Mouse (Mus musculus): ENCODE measurements at regions not wholly inside any gene's neighbourhood (a gene's known extent, or its start where the extent isn't known, plus 50 kb on each side); places are given as distances from the start of the nearest gene placed in this dataset.

- Histone ChIP-seq H3K27ac (ENCODE audit: low read depth) (no peak overlapping the region), H3K4me2 (ENCODE audit: low read length) (no peak overlapping the region), H3K9me3 (ENCODE audit: control insufficient read depth, low read length) (no peaks in the 10 kb centered on the region), H3K36me3 (ENCODE audit: control insufficient read depth, insufficient read depth, low read length) (no peaks in the 10 kb centered on the region), H3K27me3 (replicated peaks; ENCODE audit: control insufficient read depth, insufficient read depth, low read length) (no peaks in the 10 kb centered on the region), H3K4me3 (ENCODE audit: low read depth, low read length) (no peak overlapping the region), H3K9ac (ENCODE audit: low read length) (no peak overlapping the region), H3K4me1 (replicated peaks; ENCODE audit: control insufficient read depth, insufficient read depth, low read length) (0 out of 2 replicates have a peak, but pooled peaks cover under 1% of the 10 kb centered on the region)
- DNase-seq (ENCODE audit: low spot score), result no peak
- no peak for ATAC-seq (replicated peaks; ENCODE audit: low FRiP score, low TSS enrichment, low read depth)
Measured at GRCm38 (mm10) chr1:193571088-193571487, 201.0 kb upstream of the Camk1g start.

GRCm38 (mm10) chr1:193568586-193569174 is 198.6 kb upstream of the Camk1g start:
- no peaks in the 10 kb centered on the region for H3K36me3 ChIP-seq (ENCODE audit: control insufficient read depth, insufficient read depth, low read length)
- H3K9me3 ChIP-seq (ENCODE audit: control insufficient read depth, low read length), result no peaks in the 10 kb centered on the region
- ATAC-seq (replicated peaks; ENCODE audit: low FRiP score, low TSS enrichment, low read depth) (no peak), DNase-seq (ENCODE audit: low spot score) (no peak)
- H3K4me1 ChIP-seq (replicated peaks; ENCODE audit: control insufficient read depth, insufficient read depth, low read length), result no peaks in the 10 kb centered on the region
- no peak overlapping the region for H3K4me3 ChIP-seq (ENCODE audit: low read depth, low read length)
- H3K9ac ChIP-seq (ENCODE audit: low read length), result no peak overlapping the region
- H3K27me3 ChIP-seq (replicated peaks; ENCODE audit: control insufficient read depth, insufficient read depth, low read length), result no peaks in the 10 kb centered on the region
- no peak overlapping the region for H3K27ac ChIP-seq (ENCODE audit: low read depth)
- 38% methylated on average over 4 of the region's 4 CpGs for WGBS
- H3K4me2 ChIP-seq (ENCODE audit: low read length), result no peak overlapping the region

- H3K27ac ChIP-seq (ENCODE audit: low read depth), result no peak overlapping the region
- no peak for ATAC-seq (replicated peaks; ENCODE audit: low FRiP score, low TSS enrichment, low read depth)
- 71% methylated on average over 1 of the region's 1 CpGs for WGBS
Measured at GRCm38 (mm10) chr1:193567217-193567616, 197.1 kb upstream of the Camk1g start.

GRCm38 (mm10) chr1:193564225-193564624 is 194.1 kb upstream of the Camk1g start:
- no peak for DNase-seq (ENCODE audit: low spot score)
- 58% methylated on average over 3 of the region's 3 CpGs for WGBS

More at GRCm38 (mm10) chr1:193567217-193567616, 197.1 kb upstream of the Camk1g start:
- H3K4me3 ChIP-seq (ENCODE audit: low read depth, low read length), result no peak overlapping the region
- no peak overlapping the region for H3K4me2 ChIP-seq (ENCODE audit: low read length)
- DNase-seq (ENCODE audit: low spot score), result no peak
- no peak overlapping the region for H3K9ac ChIP-seq (ENCODE audit: low read length)
- H3K9me3 ChIP-seq (ENCODE audit: control insufficient read depth, low read length), result no peaks in the 10 kb centered on the region
- no peaks in the 10 kb centered on the region for H3K36me3 ChIP-seq (ENCODE audit: control insufficient read depth, insufficient read depth, low read length)
- no peaks in the 10 kb centered on the region for H3K4me1 ChIP-seq (replicated peaks; ENCODE audit: control insufficient read depth, insufficient read depth, low read length)
- H3K27me3 ChIP-seq (replicated peaks; ENCODE audit: control insufficient read depth, insufficient read depth, low read length), result no peaks in the 10 kb centered on the region

GRCm38 (mm10) chr1:193562242-193562641 is 192.1 kb upstream of the Camk1g start:
- no peaks in the 10 kb centered on the region for H3K36me3 ChIP-seq (ENCODE audit: control insufficient read depth, insufficient read depth, low read length)
- no peak overlapping the region for H3K9ac ChIP-seq (ENCODE audit: low read length)
- no peak overlapping the region for H3K4me3 ChIP-seq (ENCODE audit: low read depth, low read length)
- no peak for DNase-seq (ENCODE audit: low spot score)
- H3K9me3 ChIP-seq (ENCODE audit: control insufficient read depth, low read length), result no peaks in the 10 kb centered on the region
- ATAC-seq (replicated peaks; ENCODE audit: low FRiP score, low TSS enrichment, low read depth), result no peak
- WGBS, result 92% methylated on average over 2 of the region's 2 CpGs
- H3K4me1 ChIP-seq (replicated peaks; ENCODE audit: control insufficient read depth, insufficient read depth, low read length), result no peaks in the 10 kb centered on the region
- H3K27me3 ChIP-seq (replicated peaks; ENCODE audit: control insufficient read depth, insufficient read depth, low read length), result no peaks in the 10 kb centered on the region
- H3K27ac ChIP-seq (ENCODE audit: low read depth), result no peak overlapping the region
- no peak overlapping the region for H3K4me2 ChIP-seq (ENCODE audit: low read length)

More at GRCm38 (mm10) chr1:193564225-193564624, 194.1 kb upstream of the Camk1g start:
- no peaks in the 10 kb centered on the region for H3K27me3 ChIP-seq (replicated peaks; ENCODE audit: control insufficient read depth, insufficient read depth, low read length)
- no peak overlapping the region for H3K9ac ChIP-seq (ENCODE audit: low read length)
- H3K27ac ChIP-seq (ENCODE audit: low read depth), result no peak overlapping the region
- no peaks in the 10 kb centered on the region for H3K36me3 ChIP-seq (ENCODE audit: control insufficient read depth, insufficient read depth, low read length)
- no peak for ATAC-seq (replicated peaks; ENCODE audit: low FRiP score, low TSS enrichment, low read depth)
- H3K4me1 ChIP-seq (replicated peaks; ENCODE audit: control insufficient read depth, insufficient read depth, low read length), result no peaks in the 10 kb centered on the region
- no peak overlapping the region for H3K4me2 ChIP-seq (ENCODE audit: low read length)
- no peak overlapping the region for H3K4me3 ChIP-seq (ENCODE audit: low read depth, low read length)
- no peaks in the 10 kb centered on the region for H3K9me3 ChIP-seq (ENCODE audit: control insufficient read depth, low read length)

GRCm38 (mm10) chr1:193558122-193558521 is 188.0 kb upstream of the Camk1g start:
- Histone ChIP-seq H3K9me3 (ENCODE audit: control insufficient read depth, low read length) (no peaks in the 10 kb centered on the region), H3K9ac (ENCODE audit: low read length) (no peak overlapping the region), H3K4me3 (ENCODE audit: low read depth, low read length) (no peak overlapping the region), H3K36me3 (ENCODE audit: control insufficient read depth, insufficient read depth, low read length) (no peaks in the 10 kb centered on the region), H3K4me2 (ENCODE audit: low read length) (no peak overlapping the region), H3K4me1 (replicated peaks; ENCODE audit: control insufficient read depth, insufficient read depth, low read length) (no peaks in the 10 kb centered on the region), H3K27ac (ENCODE audit: low read depth) (no peak overlapping the region), H3K27me3 (replicated peaks; ENCODE audit: control insufficient read depth, insufficient read depth, low read length) (no peaks in the 10 kb centered on the region)
- ATAC-seq (replicated peaks; ENCODE audit: low FRiP score, low TSS enrichment, low read depth) (no peak), DNase-seq (ENCODE audit: low spot score) (no peak)
- WGBS, result 16% methylated on average over 4 of the region's 4 CpGs

- ATAC-seq (replicated peaks; ENCODE audit: low FRiP score, low TSS enrichment, low read depth) (no peak), DNase-seq (ENCODE audit: low spot score) (no peak)
- Histone ChIP-seq H3K4me2 (ENCODE audit: low read length) (no peak overlapping the region), H3K36me3 (ENCODE audit: control insufficient read depth, insufficient read depth, low read length) (no peaks in the 10 kb centered on the region), H3K27me3 (replicated peaks; ENCODE audit: control insufficient read depth, insufficient read depth, low read length) (no peaks in the 10 kb centered on the region), H3K27ac (ENCODE audit: low read depth) (no peak overlapping the region), H3K9ac (ENCODE audit: low read length) (no peak overlapping the region), H3K4me3 (ENCODE audit: low read depth, low read length) (no peak overlapping the region), H3K9me3 (ENCODE audit: control insufficient read depth, low read length) (no peaks in the 10 kb centered on the region), H3K4me1 (replicated peaks; ENCODE audit: control insufficient read depth, insufficient read depth, low read length) (peaks cover 10% of the 10 kb centered on the region; the same call in 1 of the 2 replicates)
- WGBS, result 87% methylated on average over 3 of the region's 3 CpGs
Measured at GRCm38 (mm10) chr1:193554731-193555130, 184.6 kb upstream of the Camk1g start.

GRCm38 (mm10) chr1:193552348-193552747 is 182.2 kb upstream of the Camk1g start:
- H3K4me1 ChIP-seq (replicated peaks; ENCODE audit: control insufficient read depth, insufficient read depth, low read length), result peaks cover 10% of the 10 kb centered on the region; the same call in 1 of the 2 replicates

GRCm38 (mm10) chr1:193551340-193551739 is 181.2 kb upstream of the Camk1g start:
- no peak overlapping the region for H3K27ac ChIP-seq (ENCODE audit: low read depth)
- DNase-seq (ENCODE audit: low spot score), result no peak
- WGBS, result 77% methylated on average over 1 of the region's 1 CpGs

More at GRCm38 (mm10) chr1:193552348-193552747, 182.2 kb upstream of the Camk1g start:
- WGBS, result 60% methylated on average over 2 of the region's 2 CpGs
- DNase-seq (ENCODE audit: low spot score) (no peak), ATAC-seq (replicated peaks; ENCODE audit: low FRiP score, low TSS enrichment, low read depth) (no peak)
- H3K9me3 ChIP-seq (ENCODE audit: control insufficient read depth, low read length), result no peaks in the 10 kb centered on the region
- no peak overlapping the region for H3K4me3 ChIP-seq (ENCODE audit: low read depth, low read length)
- no peak overlapping the region for H3K9ac ChIP-seq (ENCODE audit: low read length)
- H3K27ac ChIP-seq (ENCODE audit: low read depth), result no peak overlapping the region
- H3K36me3 ChIP-seq (ENCODE audit: control insufficient read depth, insufficient read depth, low read length), result no peaks in the 10 kb centered on the region
- H3K4me2 ChIP-seq (ENCODE audit: low read length), result no peak overlapping the region
- no peaks in the 10 kb centered on the region for H3K27me3 ChIP-seq (replicated peaks; ENCODE audit: control insufficient read depth, insufficient read depth, low read length)

More at GRCm38 (mm10) chr1:193551340-193551739, 181.2 kb upstream of the Camk1g start:
- Histone ChIP-seq H3K9ac (ENCODE audit: low read length) (no peak overlapping the region), H3K4me1 (replicated peaks; ENCODE audit: control insufficient read depth, insufficient read depth, low read length) (peaks cover 10% of the 10 kb centered on the region; the same call in 1 of the 2 replicates), H3K36me3 (ENCODE audit: control insufficient read depth, insufficient read depth, low read length) (no peaks in the 10 kb centered on the region), H3K27me3 (replicated peaks; ENCODE audit: control insufficient read depth, insufficient read depth, low read length) (no peaks in the 10 kb centered on the region), H3K4me3 (ENCODE audit: low read depth, low read length) (no peak overlapping the region), H3K4me2 (ENCODE audit: low read length) (no peak overlapping the region), H3K9me3 (ENCODE audit: control insufficient read depth, low read length) (no peaks in the 10 kb centered on the region)
- ATAC-seq (replicated peaks; ENCODE audit: low FRiP score, low TSS enrichment, low read depth), result no peak
